Mouse (Mus musculus) spleen, postnatal 10 days (tissue): Measurements from ENCODE around the gene Gm17584.
"Not testable (repeated sequence)": the region's sequence is repeated elsewhere in the genome, so short reads cannot be mapped to it uniquely, and the experiment has no call there.

Experiments used
- DNase-seq, 2 experiments: peaks; one replicate each; pipeline ENCODE4 v3.0.0; 2021 to 2022; ENCODE audit warnings: low spot score in 2 of 2

Gene Gm17584

DNA sequence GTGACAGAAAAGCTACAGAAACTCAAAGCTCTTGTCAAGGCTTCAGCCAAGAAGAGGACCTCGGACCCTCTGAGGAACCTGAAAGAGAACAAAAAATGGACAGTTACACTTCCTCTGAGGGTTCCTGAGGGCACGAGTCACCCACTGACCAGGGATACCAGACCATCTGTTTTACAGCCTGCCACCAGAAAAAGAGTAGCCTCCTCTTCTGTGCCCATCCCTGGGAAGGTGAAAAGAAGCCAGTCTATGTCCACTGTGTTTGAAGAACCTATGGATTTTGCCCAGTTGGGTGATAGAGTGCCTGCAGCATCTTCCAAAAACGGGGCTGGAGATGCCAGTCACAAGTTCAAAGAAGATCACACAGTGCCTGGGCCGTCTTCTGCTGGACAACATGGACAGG is at the start of gene Gm17584:
Gene Gm17584 (plus strand): TSS at position 301 of the 400 bp plus-strand sequence.
- DNase-seq: not testable (repeated sequence)
